Mouse (Mus musculus) hindbrain, embryonic 15.5 days (tissue): ENCODE results near the gene Zfp263. TPM values are rescaled to one million over a fixed set of nuclear protein-coding genes. Genes with fewer than 3 reads are reported as not detected.

Source experiments
- ATAC-seq: fragments of 200-750 bp; cut with Nextera tagmentation; 2 replicates; pipeline ENCODE4 v1.8.0; 2017; ENCODE audit warnings: low read depth, moderate number of reproducible peaks, moderate TSS enrichment; ENCODE audit not compliant: low FRiP score
- H3K27ac ChIP-seq: fragments of 300-500 bp; sonication (generic); replicated peaks from 2 replicates; pipeline ENCODE4 v1.5.1; 2015; ENCODE audit warnings: mild to moderate bottlenecking, inconsistent platforms
- H3K27me3 ChIP-seq: fragments of 300-500 bp; sonication (generic); 2 replicates; pipeline ENCODE4 v1.6.1; 2015; ENCODE audit warnings: control low read depth, inconsistent platforms
- H3K36me3 ChIP-seq: fragments of 300-500 bp; sonication (generic); 2 replicates; pipeline ENCODE4 v1.6.1; 2015; ENCODE audit warnings: control low read depth, inconsistent platforms
- H3K4me1 ChIP-seq: fragments of 300-500 bp; sonication (generic); replicated peaks from 2 replicates; pipeline ENCODE4 v1.6.1; 2015; ENCODE audit warnings: control low read depth, inconsistent platforms
- H3K4me2 ChIP-seq: fragments of 300-500 bp; sonication (generic); 2 replicates; pipeline ENCODE4 v1.6.1; 2015; ENCODE audit warnings: moderate library complexity, mild to moderate bottlenecking, inconsistent platforms
- H3K4me3 ChIP-seq: fragments of 300-500 bp; sonication (generic); 2 replicates; pipeline ENCODE4 v1.5.1; 2015; ENCODE audit warnings: mild to moderate bottlenecking, inconsistent platforms
- H3K9ac ChIP-seq: fragments of 300-500 bp; sonication (generic); 2 replicates; pipeline ENCODE4 v1.6.1; 2015; ENCODE audit warnings: inconsistent platforms
- H3K9me3 ChIP-seq: fragments of 300-500 bp; sonication (generic); 2 replicates; pipeline ENCODE4 v1.6.1; 2016; ENCODE audit warnings: control low read depth, inconsistent platforms
- WGBS: fragments of 180-500 bp; shearing (Covaris S2); methylation state at CpG from one replicate; pipeline ENCODE4 v1.1.7; 2015; 5-methylcytosine and 5-hydroxymethylcytosine counted together
- polyA plus RNA-seq: library from polyadenylated mRNA; unstranded; fragments of >200 nt; fragmentation: Nextera tagmentation; extraction: Ambion mirVana; gene quantifications from 2 replicates; pipeline ENCODE4 v1.2.1, GENCODE M21; 2015

The Zfp263 gene
- 46.7 and 47.5 TPM in 2 replicates for polyA plus RNA-seq

DNA sequence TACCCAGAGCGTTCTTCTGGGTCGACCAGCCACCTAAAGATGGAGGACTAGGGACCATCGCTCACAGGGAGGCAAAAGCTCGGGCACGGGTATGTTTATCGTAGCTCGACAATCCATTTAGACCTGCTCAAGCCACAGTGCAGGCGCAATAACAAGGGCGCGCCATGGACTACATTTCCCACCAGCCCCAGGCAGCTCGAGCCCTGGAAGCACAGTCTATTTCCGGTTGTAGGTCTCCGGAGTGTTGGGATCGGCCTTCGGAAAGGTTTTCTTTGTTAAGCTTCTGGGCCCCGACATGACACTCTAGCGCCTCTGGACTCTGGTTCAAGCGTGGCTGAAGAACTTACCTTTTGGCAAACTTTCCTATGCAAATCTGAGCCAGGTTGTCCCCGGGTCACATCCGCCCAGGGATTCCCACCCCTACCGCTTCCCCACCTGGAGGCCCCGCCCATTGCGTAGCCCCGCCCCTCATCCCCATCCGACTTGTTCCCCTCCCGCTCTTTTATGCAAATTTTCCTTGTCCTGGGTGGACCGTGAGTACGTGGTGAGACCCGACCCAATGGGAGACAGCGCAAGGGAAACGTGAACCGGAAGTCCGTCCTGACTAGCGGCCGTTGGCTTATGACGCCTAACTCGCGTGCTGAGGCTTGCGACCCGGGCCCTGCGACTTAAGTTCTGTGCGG lies at the start of gene Zfp263:
Zfp263 (plus strand) TSS at position 591 of the 683 bp plus-strand sequence.
- peak; percentile 98 for ATAC-seq
- 0 out of 2 replicates have a peak, but pooled peaks cover 8% of the 10 kb centered on the region for H3K27me3 ChIP-seq
- WGBS = 0% methylated on average over 42 of the region's 42 CpGs

DNA sequence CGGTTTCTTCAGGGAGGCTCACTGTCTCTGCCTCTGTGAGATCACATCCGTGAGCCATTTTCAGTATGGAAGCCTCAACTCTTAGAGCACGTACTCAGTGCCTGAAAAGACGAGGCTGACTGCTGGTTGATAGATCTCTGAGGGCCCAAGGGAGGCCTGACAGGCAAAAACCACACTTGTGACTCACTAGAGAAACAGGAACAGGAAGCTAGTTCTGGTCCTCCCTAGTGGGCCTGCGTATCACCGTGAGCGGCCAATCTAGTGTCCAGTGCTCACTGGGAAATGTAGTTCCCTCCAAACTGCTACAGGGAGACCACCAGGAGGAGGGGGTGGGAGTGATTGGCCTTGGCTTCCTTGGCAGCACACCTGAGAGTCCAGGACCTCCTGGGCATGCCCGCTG lies 44.6 kb upstream of the Zfp263 start:
- Histone ChIP-seq H3K36me3 (no peaks in the 10 kb centered on the region), H3K4me3 (no peak overlapping the region), H3K9me3 (no peaks in the 10 kb centered on the region), H3K4me2 (no peak overlapping the region), H3K27me3 (no peaks in the 10 kb centered on the region), H3K4me1 (no peaks in the 10 kb centered on the region), H3K27ac (no peak overlapping the region), H3K9ac (no peak overlapping the region)
- 91% methylated on average over 8 of the region's 8 CpGs for WGBS
- ATAC-seq = no peak

More for the DNA sequence above, at the start of gene Zfp263:
- Histone ChIP-seq H3K27ac (peak within 1 kb of the TSS; percentile 93), H3K9ac (peak within 1 kb of the TSS; percentile 68), H3K9me3 (0 out of 2 replicates have a peak, but pooled peaks cover 8% of the 10 kb centered on the region), H3K4me1 (peaks cover 30% of the 10 kb centered on the region), H3K36me3 (peaks cover 26% of the 10 kb centered on the region), H3K4me3 (peak within 1 kb of the TSS; percentile 74), H3K4me2 (peak within 1 kb of the TSS; percentile 75)

DNA sequence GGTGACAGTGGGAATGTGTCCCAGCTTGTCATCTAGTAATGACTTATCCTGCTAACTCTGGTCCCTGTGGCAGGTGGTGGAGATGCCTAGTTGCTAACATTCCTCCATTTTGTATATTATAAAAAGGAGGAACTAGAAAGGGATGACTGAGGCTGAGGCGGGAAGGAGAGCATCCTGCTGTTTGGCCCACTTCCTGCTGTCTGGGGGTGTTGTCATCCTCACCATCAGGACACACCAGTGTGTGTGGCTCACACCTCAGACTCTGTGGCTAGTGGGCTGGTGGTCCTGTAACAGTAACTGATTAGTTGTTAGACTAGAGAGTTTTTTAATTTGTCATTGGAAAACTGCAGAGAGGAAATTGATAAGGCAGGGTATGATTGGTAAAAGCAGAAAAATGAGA lies 43.0 kb upstream of the Zfp263 start:
- Histone ChIP-seq H3K27me3 (no peaks in the 10 kb centered on the region), H3K4me1 (no peaks in the 10 kb centered on the region), H3K27ac (no peak overlapping the region), H3K9ac (no peak overlapping the region), H3K4me2 (no peak overlapping the region), H3K9me3 (no peaks in the 10 kb centered on the region), H3K4me3 (no peak overlapping the region), H3K36me3 (no peaks in the 10 kb centered on the region)
- no peak for ATAC-seq
- WGBS = 91% methylated on average over 1 of the region's 1 CpGs

DNA sequence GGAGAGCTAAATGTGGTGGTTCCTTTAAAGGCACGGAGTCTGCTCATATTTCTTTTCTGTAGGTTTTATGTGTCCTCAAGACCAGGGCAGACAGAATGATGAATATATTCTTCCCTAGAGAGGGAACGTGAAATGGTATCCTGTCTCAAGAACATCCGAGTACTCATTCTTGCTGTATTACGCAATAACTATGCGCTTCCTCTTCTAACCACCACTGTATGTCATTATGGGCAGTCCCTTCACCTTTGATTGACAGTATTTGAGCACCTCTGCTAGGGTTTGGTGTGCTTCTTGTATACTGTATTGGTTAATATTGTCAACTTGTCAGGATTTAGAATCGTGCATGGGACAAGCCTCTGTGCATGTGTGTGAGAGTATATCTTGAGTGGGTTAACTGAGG lies 37.2 kb upstream of the Zfp263 start:
- Histone ChIP-seq H3K27me3 (no peaks in the 10 kb centered on the region), H3K27ac (no peak overlapping the region)
- 91% methylated on average over 6 of the region's 6 CpGs for WGBS

DNA sequence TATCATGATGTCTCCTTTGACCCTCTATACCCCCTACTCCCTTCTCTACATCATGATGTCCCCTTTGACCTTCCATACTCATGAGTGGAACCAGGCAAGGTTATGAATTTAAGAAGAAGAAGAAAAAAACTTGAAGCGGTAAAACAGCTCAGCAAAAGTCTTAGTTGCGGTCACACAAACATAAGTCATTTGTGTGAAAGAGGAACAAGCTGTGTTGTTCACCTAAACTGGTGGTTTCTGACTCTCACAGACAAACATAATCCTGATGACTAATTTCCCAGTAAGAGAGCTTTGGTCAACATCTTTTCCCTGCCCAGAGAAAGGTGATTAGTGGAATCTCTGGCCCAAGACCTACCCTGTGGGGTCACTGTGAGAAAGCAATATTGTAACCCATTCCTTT lies 29.2 kb upstream of the Zfp263 start:
- H3K27me3 ChIP-seq = no peaks in the 10 kb centered on the region
- H3K4me1 ChIP-seq = no peaks in the 10 kb centered on the region
- ATAC-seq = no peak
- no peak overlapping the region for H3K4me2 ChIP-seq
- no peak overlapping the region for H3K9ac ChIP-seq
- no peaks in the 10 kb centered on the region for H3K9me3 ChIP-seq
- H3K4me3 ChIP-seq = no peak overlapping the region
- H3K36me3 ChIP-seq = no peaks in the 10 kb centered on the region
- H3K27ac ChIP-seq = no peak overlapping the region
- WGBS = 93% methylated on average over 2 of the region's 2 CpGs

More for the DNA sequence above, 37.2 kb upstream of the Zfp263 start:
- no peaks in the 10 kb centered on the region for H3K9me3 ChIP-seq
- ATAC-seq = no peak
- H3K4me1 ChIP-seq = no peaks in the 10 kb centered on the region
- no peak overlapping the region for H3K4me3 ChIP-seq
- H3K36me3 ChIP-seq = no peaks in the 10 kb centered on the region
- no peak overlapping the region for H3K9ac ChIP-seq
- no peak overlapping the region for H3K4me2 ChIP-seq

DNA sequence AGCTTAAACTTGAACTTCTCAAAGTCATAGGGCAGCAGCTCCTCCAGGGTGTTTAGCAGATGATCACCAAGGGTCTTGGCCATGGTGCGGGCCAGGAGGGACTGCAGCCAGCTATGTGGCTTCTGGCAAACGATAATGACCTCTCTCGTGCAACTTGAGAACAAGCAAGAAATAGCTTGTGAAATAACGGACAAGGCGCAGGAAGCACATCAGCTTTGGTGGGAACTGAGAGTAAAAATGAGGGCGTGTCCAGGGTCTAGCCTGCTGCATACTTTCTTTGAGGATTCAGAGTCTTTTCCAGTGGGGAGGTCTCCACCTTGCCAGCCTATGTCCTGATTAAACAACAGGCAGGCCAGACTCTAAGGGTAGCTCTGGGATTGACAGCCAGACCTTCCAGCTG lies 25.9 kb upstream of the Zfp263 start, which contains the start of gene Mefv:
Mefv (minus strand) TSS at position 118 of the 400 bp plus-strand sequence.
- 92% methylated on average over 6 of the region's 6 CpGs for WGBS
- Histone ChIP-seq H3K4me2 (no peak within 1 kb of the TSS), H3K4me1 (no peaks in the 10 kb centered on the region), H3K9ac (no peak within 1 kb of the TSS), H3K27me3 (no peaks in the 10 kb centered on the region), H3K9me3 (no peaks in the 10 kb centered on the region), H3K36me3 (no peaks in the 10 kb centered on the region), H3K4me3 (no peak within 1 kb of the TSS), H3K27ac (no peak within 1 kb of the TSS)
- no peak for ATAC-seq

DNA sequence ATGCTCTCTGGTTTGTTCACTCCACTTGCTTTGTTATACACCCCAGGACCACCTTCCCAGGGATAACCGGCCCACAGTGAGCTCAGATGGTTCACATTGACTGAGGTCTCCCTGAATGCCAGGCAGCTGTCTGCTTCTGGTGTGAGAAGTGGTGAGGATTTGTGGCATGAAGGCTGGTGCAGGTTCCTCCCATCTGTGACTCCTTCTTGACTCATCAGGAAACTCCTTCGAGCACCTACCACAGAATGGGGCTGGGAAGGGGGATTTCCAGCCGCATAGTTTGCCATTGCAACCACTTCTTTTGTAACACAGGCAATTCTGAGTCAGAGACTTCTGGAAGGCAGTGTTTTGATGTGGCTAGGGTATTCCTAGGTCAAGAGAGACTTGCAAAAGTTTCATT lies 20.7 kb upstream of the Zfp263 start:
- H3K4me3 ChIP-seq = no peak overlapping the region
- WGBS = 79% methylated on average over 3 of the region's 3 CpGs
- ATAC-seq = no peak
- no peaks in the 10 kb centered on the region for H3K36me3 ChIP-seq
- no peak overlapping the region for H3K9ac ChIP-seq
- H3K27me3 ChIP-seq = no peaks in the 10 kb centered on the region
- no peak overlapping the region for H3K27ac ChIP-seq
- H3K4me2 ChIP-seq = no peak overlapping the region
- H3K4me1 ChIP-seq = no peaks in the 10 kb centered on the region
- H3K9me3 ChIP-seq = no peaks in the 10 kb centered on the region

DNA sequence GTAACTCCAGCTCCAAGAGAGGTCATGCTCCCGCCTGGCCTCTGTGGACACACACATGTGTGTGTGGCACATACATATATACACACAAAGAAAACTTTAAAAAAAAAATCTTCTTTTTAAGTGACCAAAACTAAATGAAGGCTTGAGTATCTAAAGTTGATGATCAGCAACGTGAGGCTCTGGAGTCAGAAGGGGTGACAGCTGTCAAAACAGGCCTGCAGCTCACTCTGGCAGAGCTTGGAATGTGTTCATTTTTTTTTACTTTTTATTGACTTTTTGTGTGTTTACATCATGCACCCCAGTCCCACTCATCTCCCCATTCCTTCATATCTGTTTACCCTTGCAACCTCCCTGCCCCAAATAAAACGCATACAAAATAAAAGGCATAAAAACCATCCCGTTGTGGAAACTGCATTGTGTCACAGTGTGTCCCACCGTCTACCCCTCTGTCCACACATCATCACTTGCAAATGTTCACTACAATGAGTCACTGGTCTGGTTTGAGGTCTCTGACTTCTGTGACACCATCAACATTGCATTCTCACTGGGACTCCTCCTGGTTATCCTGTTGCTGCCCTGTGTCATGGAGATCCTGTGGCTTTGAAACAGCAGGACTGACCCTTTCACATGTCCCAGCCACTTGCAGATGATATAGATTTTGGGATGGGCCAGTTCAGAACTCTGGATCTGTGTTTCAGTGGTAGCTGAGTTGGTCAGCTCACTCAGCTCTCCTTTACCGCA lies 15.7 kb upstream of the Zfp263 start:
- Histone ChIP-seq H3K9me3 (no peaks in the 10 kb centered on the region), H3K4me1 (no peaks in the 10 kb centered on the region), H3K27me3 (no peaks in the 10 kb centered on the region), H3K36me3 (no peaks in the 10 kb centered on the region), H3K9ac (no peak overlapping the region), H3K27ac (no peak overlapping the region), H3K4me3 (no peak overlapping the region), H3K4me2 (no peak overlapping the region)
- 81% methylated on average over 6 of the region's 6 CpGs for WGBS
- ATAC-seq = no peak

DNA sequence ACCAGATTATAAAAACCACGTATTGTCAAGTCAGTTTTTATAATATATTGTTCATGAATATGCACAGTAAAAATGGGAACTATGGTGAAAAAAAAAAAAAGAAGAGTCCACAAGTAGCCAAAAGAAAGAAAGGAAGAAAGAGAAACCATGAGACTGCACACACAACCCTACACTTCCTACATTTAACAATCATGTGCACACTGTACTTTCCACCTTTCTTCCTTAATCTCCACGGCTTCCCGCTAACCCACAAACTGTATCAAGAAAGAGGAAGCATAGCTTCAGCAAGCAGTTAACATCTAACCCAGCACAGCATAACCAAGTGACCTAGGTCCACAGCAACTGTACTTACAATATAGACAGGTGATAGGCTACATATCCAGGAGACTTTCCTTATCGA lies 11.3 kb upstream of the Zfp263 start:
- Histone ChIP-seq H3K9me3 (no peaks in the 10 kb centered on the region), H3K4me3 (no peak overlapping the region), H3K4me2 (no peak overlapping the region), H3K27me3 (no peaks in the 10 kb centered on the region), H3K27ac (no peak overlapping the region), H3K36me3 (no peaks in the 10 kb centered on the region), H3K4me1 (no peaks in the 10 kb centered on the region), H3K9ac (no peak overlapping the region)
- WGBS = 92% methylated on average over 4 of the region's 4 CpGs
- ATAC-seq = no peak

DNA sequence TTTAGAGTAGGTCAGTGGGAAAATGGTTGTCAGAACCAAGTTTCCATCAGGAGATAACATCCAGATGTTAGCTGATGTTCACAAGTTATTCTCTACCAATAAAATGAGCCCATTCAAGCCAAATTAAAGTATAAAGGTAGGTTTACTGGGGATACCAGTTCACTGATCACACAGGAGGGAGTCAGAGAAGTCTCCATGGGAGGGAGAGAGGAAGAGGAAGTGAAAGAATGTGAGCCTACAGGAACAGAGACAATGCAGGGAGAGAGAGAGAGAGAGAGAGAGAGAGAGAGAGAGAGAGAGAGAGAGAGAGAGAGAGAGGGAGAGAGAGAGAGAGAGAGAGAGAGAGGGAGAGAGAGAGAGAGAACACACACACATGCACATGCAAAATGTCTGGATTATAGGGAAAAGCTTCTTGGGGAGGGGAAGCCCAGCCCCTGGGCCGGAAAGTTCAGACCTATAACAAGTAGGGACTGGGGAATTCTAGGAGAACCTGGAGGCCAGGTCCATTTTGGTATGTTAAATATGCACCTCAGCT lies 10.6 kb upstream of the Zfp263 start:
- H3K27ac ChIP-seq = no peak overlapping the region
- no peaks in the 10 kb centered on the region for H3K36me3 ChIP-seq
- ATAC-seq = no peak
- no peak overlapping the region for H3K9ac ChIP-seq
- H3K4me1 ChIP-seq = no peaks in the 10 kb centered on the region
- H3K4me2 ChIP-seq = no peak overlapping the region
- H3K27me3 ChIP-seq = no peaks in the 10 kb centered on the region
- H3K4me3 ChIP-seq = no peak overlapping the region
- H3K9me3 ChIP-seq = no peaks in the 10 kb centered on the region
- WGBS = 90% methylated on average over 1 of the region's 1 CpGs

DNA sequence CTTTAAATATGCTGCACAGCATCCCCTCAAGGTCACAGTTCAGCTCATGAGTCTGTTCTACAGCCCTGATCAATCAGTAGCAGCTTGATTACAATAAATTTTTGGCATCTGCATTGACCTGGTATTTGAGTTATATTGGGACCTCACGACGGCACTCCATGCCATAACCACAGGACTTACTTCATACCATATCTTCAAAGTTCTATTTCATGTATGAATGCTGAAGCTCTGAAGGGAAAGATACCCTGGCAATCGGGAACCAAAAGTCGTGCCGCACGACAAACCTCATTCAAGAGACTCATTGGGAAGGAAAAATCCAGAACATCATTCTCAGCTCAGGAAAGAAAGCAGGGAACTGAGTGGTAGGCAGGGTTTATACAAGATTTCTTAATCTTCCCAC lies 1.4 kb upstream of the Zfp263 start:
- Histone ChIP-seq H3K9ac (no peak overlapping the region), H3K27ac (peak overlapping the region; percentile 93; the same call in 1 of the 2 replicates), H3K27me3 (0 out of 2 replicates have a peak, but pooled peaks cover 8% of the 10 kb centered on the region), H3K36me3 (peaks cover 16% of the 10 kb centered on the region), H3K4me2 (peak overlapping the region; percentile 75), H3K4me3 (0 out of 2 replicates have a peak overlapping the region, but pooled peaks have one; percentile 74), H3K9me3 (no peaks in the 10 kb centered on the region), H3K4me1 (peaks cover 30% of the 10 kb centered on the region)
- no peak for ATAC-seq
- WGBS = 98% methylated on average over 6 of the region's 6 CpGs

DNA sequence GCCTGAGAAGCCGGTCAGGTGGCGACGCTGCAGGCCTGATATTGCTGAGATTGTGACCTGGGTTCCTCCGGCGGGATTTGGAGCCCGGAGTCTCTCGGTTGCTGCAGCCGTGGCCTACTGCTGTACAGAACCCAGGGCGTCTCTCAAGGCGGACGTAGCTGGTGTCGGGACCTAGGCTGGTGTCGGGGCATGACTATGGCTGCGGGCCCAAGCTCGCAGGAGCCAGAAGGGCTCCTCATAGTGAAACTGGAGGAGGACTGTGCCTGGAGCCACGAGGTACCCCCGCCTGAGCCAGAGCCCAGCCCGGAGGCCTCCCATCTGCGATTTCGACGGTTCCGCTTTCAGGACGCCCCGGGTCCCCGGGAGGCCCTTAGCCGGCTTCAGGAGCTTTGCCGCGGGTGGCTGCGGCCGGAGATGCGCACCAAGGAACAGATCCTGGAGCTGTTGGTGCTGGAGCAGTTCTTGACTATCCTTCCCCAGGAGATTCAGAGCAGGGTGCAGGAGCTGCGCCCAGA lies 350 bp downstream of the Zfp263 start:
- Histone ChIP-seq H3K27me3 (0 out of 2 replicates have a peak, but pooled peaks cover 8% of the 10 kb centered on the region), H3K9ac (peak overlapping the region; percentile 68), H3K4me3 (peak overlapping the region; percentile 74), H3K27ac (peak overlapping the region; percentile 93), H3K4me1 (peaks cover 30% of the 10 kb centered on the region), H3K4me2 (peak overlapping the region; percentile 75), H3K9me3 (peaks cover 14% of the 10 kb centered on the region; the same call in 1 of the 2 replicates), H3K36me3 (peaks cover 32% of the 10 kb centered on the region)
- peak; percentile 70; the same call in 1 of the 2 replicates for ATAC-seq
- WGBS = under 1% methylated on average over 32 of the region's 32 CpGs
